Mouse (Mus musculus): ENCODE measurements at regions not wholly inside any gene's neighbourhood (a gene's known extent, or its start where the extent isn't known, plus 50 kb on each side); places are given as distances from the start of the nearest gene placed in this dataset.

GRCm38 (mm10) chrX:11883738-11884716, 276.1 kb downstream of the Bcor start:
- no peak for TF ChIP-seq CTCF (IDR thresholded peaks at IDR 0.05; ENCODE audit: low read depth)
- TF ChIP-seq EP300 (IDR thresholded peaks at IDR 0.05; ENCODE audit: low read depth), result no peak

Data from liver, embryonic 14.5 days (tissue).